Comparison of ENCODE assay signal across 9 mouse cellular contexts in genomic region chr13:109548263-109548662, GRCm38 (mm10).
DNase-seq lines count a peak whose midpoint lies in the region; ATAC-seq and TF ChIP-seq lines count a peak whose summit lies in the region.
"Had no signal": no experiment of that assay in that cellular context is flagged by ENCODE, and none has a peak within 500 bp of the region (broad histone marks: within the 10 kb centered on the region; RNA-seq: fewer than 3 reads in every experiment).

No protein-coding gene starts in this region.

- peak; percentile 36 for DNase-seq in embryonic facial prominence, embryonic 11.5 days (ENCODE audit: low spot score)
- DNase-seq in embryonic facial prominence, embryonic 10.5 days (ENCODE audit: low spot score): no peak
- peak in 1 of 3 experiments; percentile 19 for DNase-seq in liver, embryonic 14.5 days (ENCODE audit: low read depth in 3 of 3, low spot score in 3 of 3)
- no peak for DNase-seq in liver, embryonic 11.5 days (ENCODE audit: low spot score)
- peak; percentile 3 for DNase-seq in hindlimb bud, embryonic 11.5 days (ENCODE audit: extremely low spot score, low read depth, low spot score)
- no peak for DNase-seq in layer of hippocampus, adult 11-12 months (ENCODE audit: low spot score)
- DNase-seq in gastrocnemius, adult 8-10 months (ENCODE audit: low spot score in 2 of 2): no peak

- no peaks in the 10 kb centered on the region for H3K36me3 ChIP-seq in embryonic facial prominence, embryonic 11.5 days (replicated peaks; ENCODE audit: control insufficient read depth, insufficient read depth, low read depth, low read length)
- no peaks in the 10 kb centered on the region for H3K36me3 ChIP-seq in embryonic facial prominence, embryonic 10.5 days (replicated peaks)
- H3K36me3 ChIP-seq in liver, embryonic 14.5 days (replicated peaks; ENCODE audit: control insufficient read depth, insufficient read depth, low read depth): no peaks in the 10 kb centered on the region
- no peaks in the 10 kb centered on the region for H3K36me3 ChIP-seq in liver, embryonic 11.5 days (ENCODE audit: control insufficient read depth, insufficient read depth, low read length)
- H3K36me3 ChIP-seq in E14TG2a.4 (ENCODE audit: insufficient read depth, low read length): no peaks in the 10 kb centered on the region

- no peaks in the 10 kb centered on the region for H3K4me1 ChIP-seq in embryonic facial prominence, embryonic 11.5 days (ENCODE audit: control insufficient read depth, insufficient read depth, low read length)
- H3K4me1 ChIP-seq in embryonic facial prominence, embryonic 10.5 days: no peaks in the 10 kb centered on the region
- no peaks in the 10 kb centered on the region; a peak in 1 of 4 replicates for H3K4me1 ChIP-seq in liver, embryonic 14.5 days (replicated peaks; ENCODE audit: control insufficient read depth in 2 of 2, insufficient read depth in 2 of 2, low read length in 1 of 2)
- no peaks in the 10 kb centered on the region for H3K4me1 ChIP-seq in liver, embryonic 11.5 days (replicated peaks; ENCODE audit: control insufficient read depth, insufficient read depth, low read length)
- no peaks in the 10 kb centered on the region; the same call in 1 of the 2 replicates for H3K4me1 ChIP-seq in E14TG2a.4 (replicated peaks; ENCODE audit: low read depth, low read length)

- ATAC-seq in embryonic facial prominence, embryonic 11.5 days (replicated peaks; ENCODE audit: insufficient number of reproducible peaks, low FRiP score, low TSS enrichment, low read depth): no peak
- ATAC-seq in liver, embryonic 14.5 days (ENCODE audit: insufficient read depth): no peak
- no peak for ATAC-seq in liver, embryonic 11.5 days (replicated peaks; ENCODE audit: low FRiP score)

- TF ChIP-seq EP300 in liver, embryonic 14.5 days (IDR thresholded peaks at IDR 0.05; ENCODE audit: low read depth): no peak

- no peak overlapping the region for H3K9ac ChIP-seq in embryonic facial prominence, embryonic 11.5 days (replicated peaks; ENCODE audit: low read length)
- H3K9ac ChIP-seq in liver, embryonic 14.5 days (replicated peaks): no peak overlapping the region
- no peak overlapping the region for H3K9ac ChIP-seq in liver, embryonic 11.5 days (ENCODE audit: low read depth, low read length)

- no peak overlapping the region for H3K4me2 ChIP-seq in embryonic facial prominence, embryonic 11.5 days (ENCODE audit: low read depth, low read length)
- H3K4me2 ChIP-seq in liver, embryonic 14.5 days (ENCODE audit: low read depth): no peak overlapping the region
- no peak overlapping the region for H3K4me2 ChIP-seq in liver, embryonic 11.5 days

- H3K9me3 ChIP-seq in embryonic facial prominence, embryonic 11.5 days (replicated peaks; ENCODE audit: control insufficient read depth, low read length): no peaks in the 10 kb centered on the region
- H3K9me3 ChIP-seq in embryonic facial prominence, embryonic 10.5 days: no peaks in the 10 kb centered on the region
- no peaks in the 10 kb centered on the region for H3K9me3 ChIP-seq in liver, embryonic 14.5 days (ENCODE audit: control insufficient read depth, low read length)
- H3K9me3 ChIP-seq in liver, embryonic 11.5 days (ENCODE audit: control insufficient read depth, low read length): no peaks in the 10 kb centered on the region
- no peaks in the 10 kb centered on the region for H3K9me3 ChIP-seq in E14TG2a.4 (ENCODE audit: low read length)

- 67% methylated on average over 5 of the region's 5 CpGs for WGBS in embryonic facial prominence, embryonic 11.5 days
- WGBS in embryonic facial prominence, embryonic 10.5 days: 70% methylated on average over 5 of the region's 5 CpGs
- WGBS in liver, embryonic 14.5 days (ENCODE audit: insufficient replicate concordance): 52% methylated on average over 5 of the region's 5 CpGs
- WGBS in liver, embryonic 11.5 days: 63% methylated on average over 5 of the region's 5 CpGs

- H3K27ac ChIP-seq in embryonic facial prominence, embryonic 11.5 days (replicated peaks; ENCODE audit: low read depth, low read length): no peak overlapping the region
- H3K27ac ChIP-seq in embryonic facial prominence, embryonic 10.5 days (replicated peaks): no peak overlapping the region
- H3K27ac ChIP-seq in liver, embryonic 14.5 days: no peak overlapping the region
- no peak overlapping the region for H3K27ac ChIP-seq in liver, embryonic 11.5 days (ENCODE audit: low read depth, low read length)

- no peaks in the 10 kb centered on the region for H3K27me3 ChIP-seq in embryonic facial prominence, embryonic 11.5 days (ENCODE audit: control insufficient read depth, insufficient read depth, low read length)
- H3K27me3 ChIP-seq in embryonic facial prominence, embryonic 10.5 days (replicated peaks; ENCODE audit: low read depth, poor library complexity, severe bottlenecking): no peaks in the 10 kb centered on the region
- H3K27me3 ChIP-seq in liver, embryonic 14.5 days (ENCODE audit: control insufficient read depth, insufficient read depth, low read length): no peaks in the 10 kb centered on the region
- no peaks in the 10 kb centered on the region for H3K27me3 ChIP-seq in liver, embryonic 11.5 days (replicated peaks; ENCODE audit: control insufficient read depth, insufficient read depth, low read length)
- no peaks in the 10 kb centered on the region for H3K27me3 ChIP-seq in E14TG2a.4 (ENCODE audit: insufficient read depth, low read length)
- H3K27me3 ChIP-seq: CH12.LX had no signal

- H3K4me3 ChIP-seq in embryonic facial prominence, embryonic 11.5 days (ENCODE audit: low read depth, low read length): no peak overlapping the region
- H3K4me3 ChIP-seq in embryonic facial prominence, embryonic 10.5 days: no peak overlapping the region
- H3K4me3 ChIP-seq in liver, embryonic 14.5 days (ENCODE audit: insufficient read depth in 1 of 2, low read depth in 2 of 2, low read length in 2 of 2): no peak overlapping the region
- H3K4me3 ChIP-seq in liver, embryonic 11.5 days (ENCODE audit: low read depth, low read length): no peak overlapping the region
- no peak overlapping the region for H3K4me3 ChIP-seq in E14TG2a.4 (replicated peaks; ENCODE audit: low read length)

- peak; percentile 36; the same call in 1 of the 2 replicates for TF ChIP-seq CTCF in liver, embryonic 14.5 days (IDR thresholded peaks at IDR 0.05; ENCODE audit: low read depth)
- peak; percentile 74 for TF ChIP-seq CTCF in E14TG2a.4 (conservative IDR thresholded peaks at IDR 0.05; ENCODE audit: low read length)

Comparison
In these comparisons a context has a peak if more than half of its experiments do, and no peak if none do; other contexts are left out.
1. DNase-seq: peak in embryonic facial prominence, embryonic 11.5 days (single experiment) and hindlimb bud, embryonic 11.5 days (single experiment); none in embryonic facial prominence, embryonic 10.5 days (single experiment), liver, embryonic 11.5 days (single experiment), layer of hippocampus, adult 11-12 months (single experiment) and gastrocnemius, adult 8-10 months (0 of 2).